Mouse (Mus musculus) left cerebral cortex, postnatal 25 days (tissue): ENCODE measurements around the gene Fndc11. TPM values are rescaled to one million over a fixed set of nuclear protein-coding genes. Genes with fewer than 3 reads are reported as not detected.
A peak's percentile ranks its signal among the peaks of the same experiment; 100 is the strongest.
"Not testable (repeated sequence)": the region's sequence is repeated elsewhere in the genome, so short reads cannot be mapped to it uniquely, and the experiment has no call there.

Source experiments
- DNase-seq, 2 experiments: peaks; one replicate each; pipeline ENCODE4 v3.0.0; 2022; ENCODE audit warnings: low spot score in 2 of 2, mixed read lengths in 1 of 2
- intact Hi-C: fragments of 180-260 bp; cut with DNase I; formaldehyde crosslinking; loops from one replicate; pipeline ENCODE4 v1.15.1; 2025
- total RNA-seq, 2 experiments: library from RNA; stranded (reverse); gene quantifications; 2 replicates each; pipeline ENCODE4 v1.2.3; 2021

Gene Fndc11
- under 1 TPM in 1 of 2 experiments, not detected in 1; 0.30 TPM for total RNA-seq

GRCm38 (mm10) chr2:181219538-181220216 lies at the start of gene Fndc11:
Gene Fndc11, plus strand, starts transcription at chr2:181220013.
- DNase-seq: peak; percentile 45 to 54
- intact Hi-C loops: no loop called here

DNA sequence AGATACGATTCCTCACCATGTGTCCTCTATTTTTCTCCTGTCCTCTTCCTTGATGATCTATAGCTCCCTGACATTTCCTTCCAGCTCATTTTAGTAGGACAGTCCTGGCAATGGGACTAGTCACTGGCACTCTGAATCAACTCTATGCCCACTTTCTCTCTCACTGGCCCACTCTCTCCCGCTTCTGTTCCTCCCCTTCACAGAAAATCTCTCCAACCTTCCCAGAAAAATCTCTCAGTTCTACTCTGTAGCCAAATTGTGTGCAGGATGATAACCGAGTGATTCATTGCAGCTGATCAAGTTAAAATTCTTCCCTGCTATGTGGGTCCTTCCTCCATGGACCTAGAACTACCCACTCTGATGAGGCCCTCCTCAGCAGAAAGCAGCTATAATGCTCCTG lies 45.2 kb upstream of the Fndc11 start:
- intact Hi-C loops: no loop called here
- peak in 1 of 2 experiments; percentile 77 for DNase-seq

- DNase-seq: no peak
- intact Hi-C loops: no loop called here
Measured at GRCm38 (mm10) chr2:181178015-181178414, 41.8 kb upstream of the Fndc11 start.

GRCm38 (mm10) chr2:181178471-181178870 lies 41.3 kb upstream of the Fndc11 start:
- intact Hi-C loops: no loop called here

DNA sequence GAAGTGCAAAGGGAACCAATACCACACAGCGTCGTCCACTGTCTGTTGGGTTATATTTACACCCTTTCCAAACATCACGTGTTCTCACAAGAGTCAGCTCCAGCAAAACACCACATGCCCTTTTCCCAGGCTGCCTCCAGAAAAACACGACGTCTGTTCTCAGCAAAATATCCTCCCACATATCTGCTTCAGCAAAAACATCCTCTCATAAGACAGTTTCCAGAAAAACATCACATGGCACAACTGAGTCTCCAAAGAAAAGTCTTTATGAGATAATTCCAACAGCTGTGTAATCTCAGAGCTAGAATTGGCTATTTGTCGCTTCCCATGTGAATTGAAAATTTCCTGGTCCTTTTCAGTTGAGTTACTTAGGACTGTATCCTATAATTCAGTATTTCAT lies 38.9 kb upstream of the Fndc11 start:
- intact Hi-C loops: no loop called here
- DNase-seq: peak in 1 of 2 experiments; percentile 59

More at GRCm38 (mm10) chr2:181178471-181178870, 41.3 kb upstream of the Fndc11 start:
- DNase-seq: no peak

GRCm38 (mm10) chr2:181186635-181187034 lies 33.2 kb upstream of the Fndc11 start:
- peak; percentile 85 to 95 for DNase-seq
- intact Hi-C loops: loop anchor here (1.0 to 2.0 kb wide), 3 partner anchors 30 to 149 kb away; partner anchors contain the start of gene Eef1a2

DNA sequence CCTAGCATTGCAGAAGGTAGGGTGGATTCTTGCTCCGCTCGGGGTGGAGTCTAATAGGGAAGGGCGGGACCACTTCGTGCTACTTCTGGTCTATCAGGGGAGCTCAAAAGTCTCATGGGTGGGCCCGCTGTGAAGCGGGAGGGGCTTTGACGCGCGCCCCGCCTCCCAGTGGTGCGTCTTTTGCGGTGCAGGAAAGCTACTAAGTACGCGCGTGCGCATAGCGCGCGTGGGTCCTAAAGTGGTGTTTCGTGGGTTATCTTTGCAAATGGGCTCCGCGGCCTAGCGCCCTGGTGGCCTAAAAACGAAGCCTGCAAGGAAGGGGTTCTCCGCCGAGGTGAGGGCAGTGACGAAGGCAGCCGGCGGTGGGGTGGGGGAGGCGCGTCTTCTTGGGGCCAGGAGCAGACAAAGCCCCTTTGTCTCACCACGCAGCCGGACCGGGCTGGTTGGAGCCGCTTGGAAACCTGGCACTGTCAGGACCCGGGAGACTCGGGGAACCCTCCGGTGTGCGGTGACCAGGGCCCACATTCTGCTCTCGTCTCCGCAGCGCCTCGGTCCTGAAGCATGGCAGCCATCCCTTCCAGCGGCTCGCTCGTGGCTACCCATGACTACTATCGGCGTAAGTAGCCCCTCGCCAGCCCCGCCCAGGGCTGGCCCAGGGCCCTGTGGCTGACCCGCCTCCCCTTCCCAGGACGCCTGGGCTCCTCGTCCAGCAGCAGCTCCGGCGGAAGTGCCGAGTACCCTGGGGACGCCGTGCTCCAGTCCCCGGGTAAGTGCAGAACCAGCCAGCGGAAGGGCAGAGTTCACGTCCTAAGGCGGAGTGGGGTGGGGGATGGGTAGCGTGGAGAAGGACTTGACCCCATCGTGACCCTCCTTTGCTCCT lies 32.5 kb upstream of the Fndc11 start, which contains the start of gene Ppdpf:
Gene Ppdpf, plus strand, starts transcription at position 127 of the 880 bp plus-strand sequence.
- peak; percentile 92 to 97 for DNase-seq
- intact Hi-C loops: loop anchor here (1.0 to 2.0 kb wide), 2 partner anchors 31 to 100 kb away; partner anchors contain the start of gene Eef1a2

DNA sequence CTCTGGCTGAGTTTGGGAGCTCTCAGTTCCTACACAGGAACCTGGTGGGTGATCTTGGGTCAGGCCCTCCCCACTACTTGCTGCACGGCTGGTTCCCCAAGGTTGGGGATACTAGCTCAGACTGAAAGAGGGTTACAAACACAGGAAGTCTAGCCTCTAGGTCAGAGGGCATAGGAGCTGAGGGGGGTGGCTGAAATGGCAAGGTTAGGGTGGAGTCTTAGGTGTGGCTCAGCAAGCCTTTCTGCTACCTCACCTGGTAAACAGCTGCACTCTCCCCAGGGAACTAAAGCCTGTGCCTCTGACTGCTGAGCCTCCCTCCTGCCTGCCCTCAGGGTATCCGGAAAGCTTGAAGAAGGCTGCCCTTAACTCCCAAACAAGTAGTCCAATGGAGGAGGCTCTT lies 31.1 kb upstream of the Fndc11 start:
- intact Hi-C loops: no loop called here
- DNase-seq: no peak

- no peak for DNase-seq
- intact Hi-C loops: no loop called here
Measured at GRCm38 (mm10) chr2:181189321-181189720, 30.5 kb upstream of the Fndc11 start.

DNA sequence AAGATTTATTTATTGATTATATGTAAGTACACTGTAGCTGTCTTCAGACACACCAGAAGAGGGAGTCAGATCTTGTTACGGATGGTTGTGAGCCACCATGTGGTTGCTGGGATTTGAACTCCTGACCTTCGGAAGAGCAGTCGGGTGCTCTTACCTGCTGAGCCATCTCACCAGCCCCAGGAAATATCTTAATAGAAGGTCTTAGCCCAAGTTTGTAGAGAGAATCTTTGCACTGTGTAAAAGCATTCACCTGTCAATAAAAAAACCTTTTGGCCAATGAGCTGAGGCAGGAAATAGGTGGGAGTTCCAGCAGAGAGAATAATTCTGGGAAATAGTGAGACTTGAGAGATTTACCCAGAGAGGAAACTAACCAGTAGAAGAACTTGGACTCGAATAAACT lies 28.4 kb upstream of the Fndc11 start:
- DNase-seq, intact Hi-C loops: not testable (repeated sequence)

- intact Hi-C loops: no loop called here
- no peak for DNase-seq
Measured at GRCm38 (mm10) chr2:181191936-181192335, 27.9 kb upstream of the Fndc11 start.

- no peak for DNase-seq
Measured at GRCm38 (mm10) chr2:181193044-181193443, 26.8 kb upstream of the Fndc11 start.

DNA sequence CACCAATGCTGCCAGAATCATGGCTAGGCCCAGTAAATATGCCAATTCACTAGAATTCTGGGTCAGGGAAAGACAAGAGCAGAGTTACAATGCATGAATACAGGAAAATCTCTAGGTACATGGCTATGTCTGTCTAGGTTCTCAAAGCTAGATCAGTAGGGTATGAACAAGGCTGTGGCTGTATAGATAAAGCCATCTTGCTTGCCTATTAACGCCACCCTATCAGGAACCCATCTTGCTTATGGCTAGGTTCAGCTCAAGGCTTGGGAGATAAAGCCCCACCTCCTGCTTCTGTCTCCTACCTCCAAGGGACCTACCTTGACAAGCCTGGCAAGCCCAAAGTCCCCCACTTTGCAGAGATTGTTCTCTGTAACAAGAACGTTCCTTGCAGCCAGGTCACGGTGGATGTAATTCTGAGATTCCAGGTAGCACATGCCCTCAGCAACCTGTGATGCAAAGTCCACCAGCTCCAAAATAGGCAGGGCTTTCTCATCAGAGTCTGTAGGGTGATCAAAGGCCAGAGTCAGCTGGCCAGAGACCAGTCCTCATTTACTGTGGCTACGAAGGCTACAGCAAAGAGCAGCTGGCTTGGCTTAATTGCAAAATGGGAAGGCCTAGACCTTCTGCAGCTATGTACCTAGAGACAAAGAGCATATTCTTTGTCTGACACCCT lies 23.0 kb upstream of the Fndc11 start:
- intact Hi-C loops: no loop called here
- no peak for DNase-seq

More at GRCm38 (mm10) chr2:181193044-181193443, 26.8 kb upstream of the Fndc11 start:
- intact Hi-C loops: no loop called here

GRCm38 (mm10) chr2:181201606-181202005 lies 18.2 kb upstream of the Fndc11 start:
- intact Hi-C loops: no loop called here
- no peak for DNase-seq

GRCm38 (mm10) chr2:181202422-181202821 lies 17.4 kb upstream of the Fndc11 start, which contains the start of gene Ptk6:
Gene Ptk6, minus strand, starts transcription at chr2:181202789.
- intact Hi-C loops: no loop called here
- DNase-seq: no peak

DNA sequence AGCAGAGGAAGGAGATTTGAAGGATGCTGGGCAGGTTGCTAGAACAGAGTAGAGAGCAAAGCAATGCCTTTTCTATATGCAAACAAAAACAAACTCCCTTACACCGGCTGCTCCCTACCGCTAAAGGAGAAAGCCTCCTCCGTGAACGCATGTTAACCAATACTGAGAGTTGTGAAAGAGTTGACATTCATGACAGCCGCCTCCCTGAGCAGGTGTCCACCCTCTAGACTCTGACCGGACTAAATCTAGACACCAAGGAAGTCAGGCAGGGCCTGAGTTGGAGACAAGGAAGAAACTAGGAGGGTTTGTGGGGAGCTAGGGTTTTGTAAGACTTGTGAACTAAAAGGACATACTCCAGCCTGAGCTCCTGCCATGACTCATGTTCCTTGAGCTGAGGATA lies 16.9 kb upstream of the Fndc11 start:
- intact Hi-C loops: no loop called here
- no peak for DNase-seq

- intact Hi-C loops: no loop called here
- DNase-seq: no peak
Measured at GRCm38 (mm10) chr2:181205678-181206077, 14.1 kb upstream of the Fndc11 start.

- no peak for DNase-seq
- intact Hi-C loops: no loop called here
Measured at GRCm38 (mm10) chr2:181206118-181206517, 13.7 kb upstream of the Fndc11 start.

DNA sequence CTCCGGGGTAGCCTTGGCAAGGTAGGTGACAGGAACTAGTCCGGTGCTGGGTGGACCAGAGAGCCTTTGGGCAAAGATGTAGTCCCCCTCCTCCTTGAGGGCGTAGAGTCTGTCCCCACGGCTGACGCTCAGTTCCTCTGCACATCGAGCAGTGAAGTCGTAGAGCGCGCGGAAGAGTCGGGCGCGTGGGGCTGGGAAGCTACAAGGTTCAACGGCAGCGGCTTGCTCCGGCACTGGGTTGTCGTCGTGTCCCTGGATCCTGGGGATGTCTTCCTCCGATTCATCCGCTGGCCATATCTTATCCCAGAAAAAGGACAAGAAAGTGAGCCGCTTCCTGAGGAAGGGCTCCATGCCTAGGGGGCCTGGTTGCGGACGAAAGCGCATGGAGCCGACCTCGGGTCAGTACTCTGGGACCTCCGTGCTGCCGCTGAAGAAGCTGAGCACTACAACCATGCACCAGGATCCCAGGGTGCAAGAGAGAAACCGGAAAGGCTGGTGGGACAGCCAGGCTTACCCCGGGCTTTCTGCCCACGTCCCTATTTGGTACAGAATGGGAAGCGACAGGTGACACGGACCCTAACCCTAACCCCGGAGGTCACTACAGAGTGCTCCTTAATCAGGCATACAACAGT lies 7.3 kb upstream of the Fndc11 start:
- intact Hi-C loops: no loop called here
- DNase-seq: no peak
